Mouse (Mus musculus) brain, embryonic 14.5 days (tissue): ENCODE measurements around the gene Gtf2ird1.

Experiments used
- CTCF ChIP-seq: fragments of 200-500 bp; IDR thresholded peaks from 2 replicates; pipeline ENCODE4 v1.5.1; 2012; ENCODE audit warnings: inconsistent platforms, mild to moderate bottlenecking, moderate library complexity, borderline replicate concordance; ENCODE audit not compliant: insufficient read depth, insufficient read length; ENCODE audit errors: extremely low read depth
- POLR2A ChIP-seq: fragments of 200-500 bp; IDR thresholded peaks from 2 replicates; pipeline ENCODE4 v1.6.1; 2012; ENCODE audit warnings: mild to moderate bottlenecking, inconsistent platforms, borderline replicate concordance; ENCODE audit not compliant: poor library complexity, insufficient read depth, insufficient read length, severe bottlenecking; ENCODE audit errors: extremely low read depth

DNA sequence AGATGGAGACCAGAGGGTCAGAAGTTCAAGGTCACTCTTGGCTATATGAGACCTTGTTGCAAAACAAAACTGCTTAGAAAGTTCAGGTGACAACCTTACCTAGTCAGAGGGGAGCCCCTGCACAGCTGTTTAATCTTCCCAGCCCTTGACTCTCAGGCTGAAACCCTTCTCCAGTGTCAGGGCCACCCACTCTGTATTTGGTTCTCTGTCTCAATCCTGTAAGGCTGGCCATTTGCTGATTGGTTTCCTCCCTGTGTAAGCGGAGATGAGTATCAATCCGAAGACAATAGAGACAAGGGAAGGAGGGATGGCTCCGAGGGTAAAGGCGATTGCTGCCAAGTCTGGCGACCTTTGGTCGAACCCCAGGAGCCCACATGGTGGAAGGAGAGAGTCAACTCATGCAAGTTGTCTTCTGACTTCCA is 116.4 kb downstream of the Gtf2ird1 start:
- no peak for TF ChIP-seq CTCF
- no peak for TF ChIP-seq POLR2A
